Mouse (Mus musculus): Measurements from ENCODE around the gene Ptpn5. TPM values are rescaled to one million over a fixed set of nuclear protein-coding genes. Genes with fewer than 3 reads are reported as not detected.

Ptpn5 gene
- polyA plus RNA-seq, 1 experiment from 2014 or later: 103 TPM

- Histone ChIP-seq H3K9ac (replicated peaks; ENCODE audit: low read depth, low read length) (no peak overlapping the region), H3K4me2 (ENCODE audit: low read length) (no peak overlapping the region), H3K36me3 (ENCODE audit: control insufficient read depth, insufficient read depth) (no peaks in the 10 kb centered on the region), H3K4me1 (replicated peaks; ENCODE audit: control insufficient read depth, insufficient read depth, low read length) (no peaks in the 10 kb centered on the region), H3K9me3 (ENCODE audit: control insufficient read depth, low read length) (no peaks in the 10 kb centered on the region), H3K27me3 (replicated peaks; ENCODE audit: control insufficient read depth, insufficient read depth, low read length) (no peaks in the 10 kb centered on the region), H3K27ac (ENCODE audit: low read length) (no peak overlapping the region), H3K4me3 (replicated peaks; ENCODE audit: low read length) (no peak overlapping the region)
- WGBS: 28% methylated on average over 6 of the region's 6 CpGs
- ATAC-seq: no peak
These were observed 32.9 kb downstream of the Ptpn5 start for GRCm38 (mm10) chr7:47100615-47101014.

GRCm38 (mm10) chr7:47099306-47099705 lies 34.2 kb downstream of the Ptpn5 start:
- Histone ChIP-seq H3K4me1 (replicated peaks; ENCODE audit: control insufficient read depth, insufficient read depth, low read length) (no peaks in the 10 kb centered on the region), H3K27me3 (replicated peaks; ENCODE audit: control insufficient read depth, insufficient read depth, low read length) (no peaks in the 10 kb centered on the region), H3K9ac (replicated peaks; ENCODE audit: low read depth, low read length) (no peak overlapping the region), H3K27ac (ENCODE audit: low read length) (no peak overlapping the region), H3K4me2 (ENCODE audit: low read length) (no peak overlapping the region), H3K4me3 (replicated peaks; ENCODE audit: low read length) (no peak overlapping the region), H3K9me3 (ENCODE audit: control insufficient read depth, low read length) (no peaks in the 10 kb centered on the region), H3K36me3 (ENCODE audit: control insufficient read depth, insufficient read depth) (no peaks in the 10 kb centered on the region)
- ATAC-seq: no peak
- WGBS: 87% methylated on average over 7 of the region's 7 CpGs

- Histone ChIP-seq H3K36me3 (ENCODE audit: control insufficient read depth, insufficient read depth) (no peaks in the 10 kb centered on the region), H3K27me3 (replicated peaks; ENCODE audit: control insufficient read depth, insufficient read depth, low read length) (no peaks in the 10 kb centered on the region), H3K4me3 (replicated peaks; ENCODE audit: low read length) (no peak overlapping the region), H3K9ac (replicated peaks; ENCODE audit: low read depth, low read length) (no peak overlapping the region), H3K9me3 (ENCODE audit: control insufficient read depth, low read length) (no peaks in the 10 kb centered on the region), H3K4me1 (replicated peaks; ENCODE audit: control insufficient read depth, insufficient read depth, low read length) (no peaks in the 10 kb centered on the region), H3K27ac (ENCODE audit: low read length) (no peak overlapping the region), H3K4me2 (ENCODE audit: low read length) (no peak overlapping the region)
- no peak for ATAC-seq
- 63% methylated on average over 7 of the region's 7 CpGs for WGBS
These were observed 35.4 kb downstream of the Ptpn5 start for GRCm38 (mm10) chr7:47098044-47098443.

- H3K4me2 ChIP-seq (ENCODE audit: low read length): no peak overlapping the region
- H3K27me3 ChIP-seq (replicated peaks; ENCODE audit: control insufficient read depth, insufficient read depth, low read length): no peaks in the 10 kb centered on the region
- no peaks in the 10 kb centered on the region for H3K4me1 ChIP-seq (replicated peaks; ENCODE audit: control insufficient read depth, insufficient read depth, low read length)
- H3K4me3 ChIP-seq (replicated peaks; ENCODE audit: low read length): no peak overlapping the region
- WGBS: 71% methylated on average over 2 of the region's 2 CpGs
- no peak overlapping the region for H3K9ac ChIP-seq (replicated peaks; ENCODE audit: low read depth, low read length)
- ATAC-seq: no peak
- H3K27ac ChIP-seq (ENCODE audit: low read length): no peak overlapping the region
- no peaks in the 10 kb centered on the region for H3K9me3 ChIP-seq (ENCODE audit: control insufficient read depth, low read length)
- H3K36me3 ChIP-seq (ENCODE audit: control insufficient read depth, insufficient read depth): peaks cover 3% of the 10 kb centered on the region; the same call in 1 of the 2 replicates
These were observed 38.5 kb downstream of the Ptpn5 start for GRCm38 (mm10) chr7:47094969-47095368.

GRCm38 (mm10) chr7:47093935-47094334 lies 39.5 kb downstream of the Ptpn5 start:
- no peak overlapping the region for H3K9ac ChIP-seq (replicated peaks; ENCODE audit: low read depth, low read length)
- no peak overlapping the region for H3K4me2 ChIP-seq (ENCODE audit: low read length)
- H3K27ac ChIP-seq (ENCODE audit: low read length): no peak overlapping the region
- H3K4me1 ChIP-seq (replicated peaks; ENCODE audit: control insufficient read depth, insufficient read depth, low read length): no peaks in the 10 kb centered on the region
- peaks cover 3% of the 10 kb centered on the region; the same call in 1 of the 2 replicates for H3K36me3 ChIP-seq (ENCODE audit: control insufficient read depth, insufficient read depth)
- ATAC-seq: no peak
- no peaks in the 10 kb centered on the region for H3K9me3 ChIP-seq (ENCODE audit: control insufficient read depth, low read length)
- 78% methylated on average over 5 of the region's 5 CpGs for WGBS
- no peaks in the 10 kb centered on the region for H3K27me3 ChIP-seq (replicated peaks; ENCODE audit: control insufficient read depth, insufficient read depth, low read length)
- H3K4me3 ChIP-seq (replicated peaks; ENCODE audit: low read length): no peak overlapping the region

- WGBS: 70% methylated on average over 1 of the region's 1 CpGs
These were observed 48.4 kb downstream of the Ptpn5 start for GRCm38 (mm10) chr7:47085075-47085474.

GRCm38 (mm10) chr7:47081277-47081676 lies 52.2 kb downstream of the Ptpn5 start:
- Histone ChIP-seq H3K9me3 (ENCODE audit: control insufficient read depth, low read length) (no peaks in the 10 kb centered on the region), H3K27ac (ENCODE audit: low read length) (no peak overlapping the region), H3K4me2 (ENCODE audit: low read length) (no peak overlapping the region), H3K36me3 (ENCODE audit: control insufficient read depth, insufficient read depth) (peaks cover 3% of the 10 kb centered on the region; the same call in 1 of the 2 replicates), H3K9ac (replicated peaks; ENCODE audit: low read depth, low read length) (no peak overlapping the region), H3K4me1 (replicated peaks; ENCODE audit: control insufficient read depth, insufficient read depth, low read length) (no peaks in the 10 kb centered on the region), H3K4me3 (replicated peaks; ENCODE audit: low read length) (no peak overlapping the region), H3K27me3 (replicated peaks; ENCODE audit: control insufficient read depth, insufficient read depth, low read length) (no peaks in the 10 kb centered on the region)
- 43% methylated on average over 6 of the region's 6 CpGs for WGBS
- ATAC-seq: peak; percentile 51; the same call in 1 of the 2 replicates

More at GRCm38 (mm10) chr7:47085075-47085474, 48.4 kb downstream of the Ptpn5 start:
- ATAC-seq: peak; percentile 50; the same call in 1 of the 2 replicates
- H3K4me1 ChIP-seq (replicated peaks; ENCODE audit: control insufficient read depth, insufficient read depth, low read length): no peaks in the 10 kb centered on the region
- H3K9ac ChIP-seq (replicated peaks; ENCODE audit: low read depth, low read length): no peak overlapping the region
- no peak overlapping the region for H3K27ac ChIP-seq (ENCODE audit: low read length)
- no peak overlapping the region for H3K4me2 ChIP-seq (ENCODE audit: low read length)
- no peaks in the 10 kb centered on the region for H3K27me3 ChIP-seq (replicated peaks; ENCODE audit: control insufficient read depth, insufficient read depth, low read length)
- H3K4me3 ChIP-seq (replicated peaks; ENCODE audit: low read length): no peak overlapping the region
- peaks cover 4% of the 10 kb centered on the region; the same call in 1 of the 2 replicates for H3K36me3 ChIP-seq (ENCODE audit: control insufficient read depth, insufficient read depth)
- no peaks in the 10 kb centered on the region for H3K9me3 ChIP-seq (ENCODE audit: control insufficient read depth, low read length)

GRCm38 (mm10) chr7:47080868-47081267 lies 52.6 kb downstream of the Ptpn5 start:
- Histone ChIP-seq H3K27me3 (replicated peaks; ENCODE audit: control insufficient read depth, insufficient read depth, low read length) (no peaks in the 10 kb centered on the region), H3K4me2 (ENCODE audit: low read length) (no peak overlapping the region), H3K4me1 (replicated peaks; ENCODE audit: control insufficient read depth, insufficient read depth, low read length) (no peaks in the 10 kb centered on the region), H3K4me3 (replicated peaks; ENCODE audit: low read length) (no peak overlapping the region), H3K27ac (ENCODE audit: low read length) (no peak overlapping the region), H3K36me3 (ENCODE audit: control insufficient read depth, insufficient read depth) (peaks cover 3% of the 10 kb centered on the region; the same call in 1 of the 2 replicates), H3K9me3 (ENCODE audit: control insufficient read depth, low read length) (no peaks in the 10 kb centered on the region), H3K9ac (replicated peaks; ENCODE audit: low read depth, low read length) (no peak overlapping the region)
- WGBS: 58% methylated on average over 3 of the region's 3 CpGs
- no peak for ATAC-seq

- no peak overlapping the region for H3K4me2 ChIP-seq (ENCODE audit: low read length)
- 70% methylated on average over 8 of the region's 8 CpGs for WGBS
These were observed 56.0 kb downstream of the Ptpn5 start for GRCm38 (mm10) chr7:47077451-47077850.

GRCm38 (mm10) chr7:47076729-47077128 lies 56.8 kb downstream of the Ptpn5 start:
- Histone ChIP-seq H3K27me3 (replicated peaks; ENCODE audit: control insufficient read depth, insufficient read depth, low read length) (no peaks in the 10 kb centered on the region), H3K36me3 (ENCODE audit: control insufficient read depth, insufficient read depth) (no peaks in the 10 kb centered on the region), H3K4me2 (ENCODE audit: low read length) (no peak overlapping the region), H3K9me3 (ENCODE audit: control insufficient read depth, low read length) (no peaks in the 10 kb centered on the region), H3K4me3 (replicated peaks; ENCODE audit: low read length) (no peak overlapping the region), H3K9ac (replicated peaks; ENCODE audit: low read depth, low read length) (no peak overlapping the region), H3K27ac (ENCODE audit: low read length) (no peak overlapping the region), H3K4me1 (replicated peaks; ENCODE audit: control insufficient read depth, insufficient read depth, low read length) (no peaks in the 10 kb centered on the region)
- WGBS: 73% methylated on average over 3 of the region's 3 CpGs
- ATAC-seq: no peak

More at GRCm38 (mm10) chr7:47077451-47077850, 56.0 kb downstream of the Ptpn5 start:
- H3K4me3 ChIP-seq (replicated peaks; ENCODE audit: low read length): no peak overlapping the region
- no peaks in the 10 kb centered on the region for H3K9me3 ChIP-seq (ENCODE audit: control insufficient read depth, low read length)
- no peaks in the 10 kb centered on the region for H3K27me3 ChIP-seq (replicated peaks; ENCODE audit: control insufficient read depth, insufficient read depth, low read length)
- H3K27ac ChIP-seq (ENCODE audit: low read length): no peak overlapping the region
- ATAC-seq: no peak
- H3K9ac ChIP-seq (replicated peaks; ENCODE audit: low read depth, low read length): no peak overlapping the region
- H3K36me3 ChIP-seq (ENCODE audit: control insufficient read depth, insufficient read depth): no peaks in the 10 kb centered on the region
- no peaks in the 10 kb centered on the region for H3K4me1 ChIP-seq (replicated peaks; ENCODE audit: control insufficient read depth, insufficient read depth, low read length)

All from forebrain, embryonic 16.5 days (tissue).